Mouse (Mus musculus) small intestine, adult 2 months (tissue): Measurements from ENCODE around the gene Mcf2.

Experiments used
- CTCF ChIP-seq: fragments of 200-500 bp; IDR thresholded peaks from 2 replicates; pipeline ENCODE4 v1.5.1; 2012; ENCODE audit warnings: low read depth, mild to moderate bottlenecking, control low read depth, inconsistent platforms, low read length, moderate library complexity, mixed read lengths; ENCODE audit not compliant: insufficient replicate concordance, insufficient read length; ENCODE audit errors: extremely low read depth
- POLR2A ChIP-seq: fragments of 200-500 bp; IDR thresholded peaks from 2 replicates; pipeline ENCODE4 v1.6.1; 2012; ENCODE audit warnings: low read depth, mild to moderate bottlenecking, control low read depth, inconsistent platforms, low read length, moderate library complexity

DNA sequence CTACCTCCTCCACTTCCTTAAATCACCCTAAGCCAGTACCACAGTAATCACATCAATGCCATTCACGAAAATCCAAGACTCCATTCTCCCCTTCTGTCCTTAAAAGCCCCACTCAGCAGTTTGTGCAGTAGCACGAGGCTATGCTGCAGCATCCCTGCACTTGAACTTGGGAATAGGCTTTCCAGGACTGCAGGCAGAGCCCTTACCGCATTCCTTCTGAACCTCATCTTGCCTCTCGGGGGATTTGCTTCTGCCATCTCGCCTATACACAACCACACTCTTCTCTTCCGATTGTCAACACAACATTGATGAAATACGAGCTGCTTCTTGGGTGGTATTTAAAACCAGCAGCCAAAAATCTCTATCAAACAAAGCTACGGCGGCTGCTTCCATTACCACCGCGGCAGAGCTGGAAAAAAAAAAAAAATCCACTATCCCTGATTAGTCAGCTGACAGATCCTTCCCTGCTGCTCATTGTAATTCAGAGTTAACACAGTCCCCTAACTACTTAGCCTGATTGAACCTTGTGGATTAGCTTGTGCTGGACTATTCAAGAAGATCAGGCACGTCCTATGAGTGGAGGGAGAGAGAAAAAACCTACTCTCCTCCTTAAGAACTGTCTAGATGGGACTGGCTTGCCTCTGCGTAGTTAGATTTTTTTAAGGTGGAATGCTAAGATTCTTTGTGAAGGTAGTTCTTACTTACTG lies 31.5 kb downstream of the Mcf2 start:
- TF ChIP-seq POLR2A (no peak), CTCF (no peak)
